Mouse (Mus musculus): Measurements from ENCODE around the gene Mboat2. TPM values are rescaled to one million over a fixed set of nuclear protein-coding genes. Genes with fewer than 3 reads are reported as not detected.

Gene Mboat2
- polyA plus RNA-seq (2015; fragmentation: Illumina TruSeq; extraction: RNeasy Lipid Tissue Mini Kit (QIAGEN cat#74804); ENCODE audit: low read depth, low replicate concordance), result 34.5 TPM

DNA sequence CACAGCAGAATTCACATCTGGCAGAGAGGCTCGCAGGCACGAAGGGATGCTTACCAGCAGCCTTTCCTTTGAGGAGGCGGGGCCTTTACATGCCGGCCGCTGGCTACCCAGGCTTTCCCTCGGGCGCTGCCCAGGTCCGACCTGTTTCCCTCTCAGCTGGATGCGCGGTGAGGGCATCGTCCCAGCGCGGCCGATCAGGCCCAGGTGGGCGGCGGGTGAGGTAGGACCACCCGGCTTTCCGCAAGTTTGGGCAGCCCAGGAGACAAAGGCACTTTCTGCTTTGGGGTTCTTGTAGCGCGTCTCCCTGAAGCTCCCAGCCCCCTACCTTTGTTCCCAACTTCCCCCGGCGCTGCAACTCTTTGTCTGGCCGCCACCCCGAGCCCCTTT is at the start of gene Mboat2:
Mboat2 (plus strand) TSS at position 114 of the 387 bp plus-strand sequence.

DNA sequence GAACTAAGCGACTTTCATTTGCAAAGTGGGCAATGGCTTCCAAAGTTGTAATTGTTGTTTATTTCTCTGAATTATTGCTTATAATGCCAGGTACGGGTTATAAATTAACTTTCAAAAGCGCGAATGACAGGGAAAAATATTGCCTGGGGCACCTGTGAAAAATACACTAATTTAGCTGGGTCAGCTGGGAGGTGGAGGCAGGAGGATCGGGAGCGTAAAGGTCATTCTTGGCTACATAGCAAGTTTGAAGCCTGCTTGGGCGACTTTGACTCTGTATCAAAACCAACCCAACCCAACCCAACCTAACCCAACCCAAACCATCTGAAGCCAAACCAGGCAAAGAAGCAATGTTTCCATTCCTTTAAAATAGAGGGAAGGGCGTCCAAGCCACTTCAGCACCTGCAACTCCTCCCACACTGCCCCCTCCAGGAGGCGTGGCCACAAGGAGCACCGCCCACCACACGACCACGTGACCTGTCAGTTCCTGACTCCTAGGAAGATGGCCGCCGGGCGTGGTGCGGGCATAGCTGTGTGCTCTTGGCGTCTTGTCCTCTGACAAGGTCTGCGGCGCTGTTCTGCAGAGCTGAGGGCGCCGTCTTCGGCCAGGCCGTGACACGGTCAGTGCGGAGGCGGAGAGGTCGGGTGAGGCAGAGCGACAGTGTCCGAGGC is 143.9 kb downstream of the Mboat2 start, which contains the start of gene Kidins220:
Kidins220 (plus strand) TSS at position 480 of the 669 bp plus-strand sequence.

Other genes with a start within 250 kb of the Mboat2 start
- 3.9 TPM for gene Klf11, start 179.6 kb upstream of the Mboat2 start, polyA plus RNA-seq (2015; fragmentation: Illumina TruSeq; extraction: RNeasy Lipid Tissue Mini Kit (QIAGEN cat#74804); ENCODE audit: low read depth, low replicate concordance)
- gene Cys1, start 149.1 kb upstream of the Mboat2 start, polyA plus RNA-seq (2015; fragmentation: Illumina TruSeq; extraction: RNeasy Lipid Tissue Mini Kit (QIAGEN cat#74804); ENCODE audit: low read depth, low replicate concordance), result 17.0 TPM
- 2.7 TPM for gene Rrm2, start 122.6 kb upstream of the Mboat2 start, polyA plus RNA-seq (2015; fragmentation: Illumina TruSeq; extraction: RNeasy Lipid Tissue Mini Kit (QIAGEN cat#74804); ENCODE audit: low read depth, low replicate concordance)
- gene Kidins220, start 144.0 kb downstream of the Mboat2 start, polyA plus RNA-seq (2015; fragmentation: Illumina TruSeq; extraction: RNeasy Lipid Tissue Mini Kit (QIAGEN cat#74804); ENCODE audit: low read depth, low replicate concordance), result 166 TPM